Mouse (Mus musculus): ENCODE results near the gene Fastkd2.

The Fastkd2 gene

DNA sequence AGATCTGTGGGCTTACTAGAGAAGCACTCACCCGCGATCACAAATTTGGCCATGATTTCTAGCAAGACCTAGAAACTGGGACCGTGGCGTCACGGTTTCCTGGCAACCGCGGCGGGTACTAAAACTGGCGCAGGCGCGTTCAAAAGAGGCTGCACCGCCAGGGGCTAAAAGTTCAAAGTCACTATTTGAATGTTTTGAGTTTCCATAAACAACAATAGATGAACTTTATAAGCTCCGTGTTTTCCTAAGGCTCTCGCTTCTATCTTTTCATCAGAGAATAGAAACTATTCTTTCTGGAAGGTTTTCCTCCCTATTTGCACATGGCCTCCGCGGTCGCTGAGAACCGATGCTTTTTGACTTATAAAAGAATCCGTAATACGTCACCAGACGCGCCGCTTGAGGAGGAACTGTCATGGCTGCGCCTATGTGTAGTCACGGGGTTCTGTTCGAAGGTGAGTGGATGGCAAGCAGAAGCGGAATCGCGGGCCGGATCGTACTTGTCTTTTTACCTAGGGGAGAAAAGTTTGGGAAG is at the start of gene Fastkd2, which contains the start of gene Mdh1b:
Fastkd2 (plus strand) TSS at position 375 of the 532 bp plus-strand sequence.
Mdh1b (minus strand) TSS at position 79 of the 532 bp plus-strand sequence.
- peak; percentile 91 for DNase-seq (ENCODE audit: low spot score)

DNA sequence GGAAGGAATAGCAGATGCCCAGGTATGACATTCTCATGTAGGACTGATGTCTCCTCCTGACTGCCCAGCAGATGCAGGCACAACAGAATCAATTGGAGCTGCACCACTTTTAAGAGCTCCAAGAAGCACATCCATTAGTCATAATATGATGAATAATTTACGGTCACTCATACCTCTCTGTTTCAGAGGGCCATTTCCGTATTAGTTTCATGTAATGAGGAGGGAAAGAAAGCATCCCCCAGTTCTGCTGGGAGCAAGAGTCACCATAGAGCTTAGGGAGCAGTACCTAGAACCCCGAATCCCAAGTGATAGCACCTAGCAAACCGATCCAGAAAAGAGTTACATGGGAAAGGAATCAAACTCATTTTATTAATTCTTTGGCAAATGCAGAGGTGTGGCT is 43.6 kb upstream of the Fastkd2 start, which contains the start of gene Dytn:
Dytn (minus strand) TSS at position 101 of the 400 bp plus-strand sequence.
- DNase-seq (ENCODE audit: low spot score) = no peak

DNA sequence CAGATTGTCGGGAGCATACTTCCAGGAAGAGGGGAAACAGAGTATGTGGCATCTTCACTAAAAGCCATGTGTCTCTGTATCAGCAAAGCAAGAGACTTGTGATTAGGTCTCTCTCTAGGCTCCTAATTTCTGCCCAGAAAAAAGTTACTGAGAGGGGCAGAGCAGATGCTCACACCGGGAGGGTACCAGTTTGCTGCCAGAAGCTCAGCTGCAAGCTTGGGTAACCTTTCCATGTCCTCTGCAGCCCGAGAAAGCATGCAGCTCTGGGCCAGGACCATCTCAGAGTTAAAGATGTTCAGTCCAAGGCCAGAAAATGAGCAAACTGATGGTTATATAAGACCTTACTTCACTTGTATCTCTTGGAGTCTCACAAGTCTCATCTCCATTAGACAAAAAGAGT is 33.6 kb upstream of the Fastkd2 start:
- no peak for DNase-seq (ENCODE audit: low spot score)

DNA sequence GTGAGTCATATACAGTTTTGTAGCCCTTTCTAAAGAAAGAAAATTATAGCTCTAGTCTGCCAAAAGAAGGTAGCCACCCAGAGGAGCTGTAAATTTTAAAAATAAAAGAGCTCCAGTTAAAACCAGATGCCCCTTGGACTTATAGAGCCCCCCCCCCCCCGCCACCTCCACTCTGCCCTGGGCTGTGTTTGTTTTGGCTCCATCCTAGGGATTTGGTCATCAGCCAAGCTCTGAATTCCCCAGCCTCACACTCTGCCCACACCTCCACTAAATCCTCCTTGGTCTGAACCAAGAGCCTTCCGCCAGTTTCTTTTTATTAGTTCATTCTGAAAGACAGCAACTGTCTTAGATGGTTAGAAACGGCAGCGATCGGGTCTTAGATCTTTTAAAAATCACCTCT is 24.7 kb upstream of the Fastkd2 start:
- DNase-seq (ENCODE audit: low spot score) = no peak

DNA sequence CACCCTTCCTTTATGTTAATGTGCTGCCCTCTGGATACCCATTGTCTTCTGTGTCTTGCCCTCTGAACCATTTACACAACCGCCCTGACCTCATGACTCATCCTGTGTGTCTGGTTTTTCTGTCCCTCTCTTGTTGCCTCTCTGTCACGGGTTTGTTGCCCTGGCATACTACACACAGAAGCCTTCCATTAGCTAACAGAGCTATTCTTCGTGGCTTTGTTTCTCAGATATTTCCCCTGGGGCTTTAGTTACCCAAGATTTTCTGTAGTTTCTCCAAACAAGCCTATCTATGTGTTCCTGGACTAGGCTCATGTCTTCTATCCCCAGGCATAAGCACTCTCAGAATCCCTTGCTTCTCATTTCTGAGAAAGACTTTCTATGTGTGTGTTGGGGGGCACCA is 21.5 kb upstream of the Fastkd2 start:
- DNase-seq (ENCODE audit: low spot score) = no peak

DNA sequence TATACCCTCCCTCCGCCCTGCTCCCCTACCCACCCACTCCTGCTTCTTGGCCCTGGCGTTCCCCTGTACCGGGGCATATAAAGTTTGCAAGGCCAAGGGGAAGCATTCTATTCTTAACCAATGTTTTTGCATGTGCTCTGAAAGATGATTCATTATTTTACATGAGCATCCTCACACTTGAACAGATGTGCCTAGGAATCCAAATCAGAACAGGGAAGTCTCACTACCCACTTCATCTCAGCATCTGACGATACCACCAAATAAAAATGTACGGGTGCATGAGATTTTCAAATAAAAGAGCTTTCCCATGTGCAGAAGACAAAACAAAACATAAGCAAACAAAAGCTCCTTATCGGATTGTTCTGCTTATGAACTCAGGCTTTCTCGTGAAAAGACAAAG is 10.3 kb upstream of the Fastkd2 start:
- no peak for DNase-seq (ENCODE audit: low spot score)

DNA sequence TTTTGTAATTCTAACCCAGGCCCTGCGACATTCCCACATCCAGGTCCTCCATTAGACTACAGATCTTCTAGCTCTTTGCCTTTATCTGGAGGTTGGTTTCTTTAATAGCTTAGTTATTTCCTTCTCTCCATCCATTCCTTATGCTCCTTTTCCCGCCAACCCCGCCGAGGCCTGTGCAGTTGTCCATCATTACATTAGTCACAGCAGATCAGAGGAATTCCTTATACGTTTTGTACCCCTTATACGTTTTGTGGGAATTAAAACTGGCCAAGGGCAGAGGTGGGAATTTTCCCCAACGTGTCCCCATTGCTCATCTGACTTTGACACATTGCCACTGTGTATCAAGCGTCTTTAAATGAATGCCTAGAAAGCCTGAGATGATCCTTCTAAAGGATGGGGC is 618 bp upstream of the Fastkd2 start:
- no peak for DNase-seq (ENCODE audit: low spot score)

DNA sequence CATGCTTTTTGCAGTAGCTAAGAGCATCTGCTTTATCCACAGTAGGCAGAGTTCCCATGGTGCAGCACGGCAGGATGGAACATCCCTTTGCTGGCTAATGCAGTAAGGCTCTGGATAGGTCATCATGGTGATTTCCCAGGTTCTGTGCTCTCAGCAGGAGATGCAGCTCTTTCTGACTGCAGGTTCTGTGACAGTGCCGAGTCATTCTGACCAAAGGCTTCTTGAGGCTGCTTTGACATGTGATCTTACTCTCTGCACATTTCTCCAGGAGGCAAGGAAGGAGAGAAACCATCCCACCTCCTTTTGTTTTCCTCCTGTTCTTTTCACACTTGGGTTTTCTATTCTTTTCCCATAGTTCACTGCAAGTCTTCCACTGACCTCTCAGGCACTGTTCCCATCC is 25.6 kb downstream of the Fastkd2 start:
- DNase-seq (ENCODE audit: low spot score) = no peak

DNA sequence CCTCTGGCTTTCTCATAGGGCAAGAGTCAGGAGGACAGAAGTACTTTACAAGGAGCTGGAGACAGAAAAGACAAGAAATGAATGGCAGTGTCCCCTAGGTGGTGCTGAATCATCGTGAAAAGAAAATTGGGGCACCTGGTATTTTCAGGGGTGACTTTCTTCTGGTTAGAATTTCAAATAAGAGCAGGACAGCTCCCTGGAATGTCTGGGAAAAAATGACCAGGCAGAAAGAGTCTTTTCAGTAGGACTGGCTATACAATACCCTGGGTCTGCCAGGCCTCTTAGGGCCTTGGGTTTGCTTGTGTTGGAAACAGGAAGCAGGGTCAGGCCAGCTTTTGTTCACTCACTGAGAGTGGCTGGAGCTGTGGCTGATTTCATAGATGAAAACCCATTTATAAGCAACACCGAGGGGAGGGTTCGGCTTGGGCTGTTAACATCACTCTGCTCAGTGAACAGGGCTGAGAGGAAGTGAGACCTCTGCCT is 32.8 kb downstream of the Fastkd2 start:
- peak; percentile 7 for DNase-seq (ENCODE audit: low spot score)

DNA sequence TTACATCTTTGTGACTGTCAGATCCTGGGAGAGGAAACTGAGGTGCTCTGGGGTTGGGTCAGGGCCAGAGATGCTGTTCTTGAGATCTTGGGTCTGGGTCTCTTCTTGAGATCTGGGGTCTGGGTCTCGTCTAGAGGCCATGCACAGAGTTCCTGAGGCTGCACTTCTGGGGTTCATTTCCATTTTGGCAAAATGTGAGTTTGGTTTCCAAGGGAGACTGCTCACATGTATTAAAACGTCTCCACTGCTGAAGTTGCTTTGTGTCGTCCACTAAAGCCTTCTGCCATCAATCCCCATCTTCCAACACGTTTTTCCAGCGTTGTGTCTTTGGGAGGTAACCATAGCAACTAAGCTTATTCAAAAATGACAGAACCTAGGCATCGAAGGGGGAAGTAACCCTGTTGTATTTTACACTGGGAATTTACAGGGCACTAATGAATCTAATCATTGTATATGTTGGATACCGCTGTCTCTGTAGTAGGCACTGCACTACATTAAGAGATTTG is 33.5 kb downstream of the Fastkd2 start:
- DNase-seq (ENCODE audit: low spot score) = no peak

DNA sequence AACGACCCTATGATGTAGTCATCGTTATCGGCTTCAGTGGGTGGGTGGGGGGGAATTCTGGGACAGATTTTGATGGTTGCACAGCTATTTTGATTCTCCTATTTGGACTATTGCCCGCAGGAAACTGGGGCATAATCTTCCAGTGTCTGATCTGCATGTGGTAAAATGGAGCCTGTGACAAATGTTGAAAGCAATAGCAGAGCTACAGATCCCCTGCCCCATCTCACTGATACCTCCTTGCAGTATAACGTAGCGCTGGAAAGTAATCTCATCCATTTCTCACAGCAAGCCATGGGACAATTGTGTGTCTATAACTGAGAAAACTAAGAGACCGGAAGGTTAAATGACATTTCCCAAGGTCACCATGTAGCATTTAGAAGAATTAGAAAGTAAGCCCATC is 34.0 kb downstream of the Fastkd2 start:
- DNase-seq (ENCODE audit: low spot score) = no peak

DNA sequence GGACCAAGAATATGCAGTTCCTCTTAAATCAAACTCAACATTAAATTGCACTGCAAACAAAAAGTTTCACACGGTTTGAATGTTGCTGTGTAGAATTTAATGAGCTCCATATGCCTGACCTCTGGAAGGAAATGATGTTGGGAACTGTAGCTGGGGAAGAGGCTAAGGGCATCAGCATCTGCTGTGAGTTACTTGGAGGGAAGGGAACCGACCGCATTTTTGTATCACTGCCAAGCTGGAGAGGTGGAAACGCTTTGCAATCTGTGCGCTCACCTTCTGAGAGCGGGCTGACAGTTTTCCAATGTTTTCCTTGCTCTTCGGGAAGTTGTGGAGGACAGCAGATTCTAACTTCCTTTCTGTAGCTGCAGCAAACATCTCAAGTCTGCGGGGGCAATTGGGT is 37.7 kb downstream of the Fastkd2 start:
- no peak for DNase-seq (ENCODE audit: low spot score)

DNA sequence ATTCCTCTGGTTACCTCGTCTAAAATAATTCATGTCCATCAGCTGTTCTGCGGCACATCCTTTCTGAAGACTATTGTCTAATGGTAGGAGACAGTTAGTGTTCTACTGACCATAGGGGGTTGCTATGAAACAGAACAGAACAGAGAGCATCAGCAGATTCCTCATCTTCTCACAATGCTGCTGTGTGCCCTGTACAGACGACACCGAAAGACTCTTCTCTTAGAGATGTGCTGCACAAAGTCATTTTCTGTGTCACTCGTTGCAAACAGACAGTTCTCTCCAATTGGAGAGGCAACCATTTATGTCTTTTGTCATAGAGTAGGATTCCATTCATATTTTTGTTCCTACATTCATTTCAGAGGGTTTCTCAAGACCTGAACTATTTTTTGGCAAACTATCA is 38.8 kb downstream of the Fastkd2 start, which contains the start of gene 4933402D24Rik:
4933402D24Rik (minus strand) TSS at position 101 of the 400 bp plus-strand sequence.
- no peak for DNase-seq (ENCODE audit: low spot score)

DNA sequence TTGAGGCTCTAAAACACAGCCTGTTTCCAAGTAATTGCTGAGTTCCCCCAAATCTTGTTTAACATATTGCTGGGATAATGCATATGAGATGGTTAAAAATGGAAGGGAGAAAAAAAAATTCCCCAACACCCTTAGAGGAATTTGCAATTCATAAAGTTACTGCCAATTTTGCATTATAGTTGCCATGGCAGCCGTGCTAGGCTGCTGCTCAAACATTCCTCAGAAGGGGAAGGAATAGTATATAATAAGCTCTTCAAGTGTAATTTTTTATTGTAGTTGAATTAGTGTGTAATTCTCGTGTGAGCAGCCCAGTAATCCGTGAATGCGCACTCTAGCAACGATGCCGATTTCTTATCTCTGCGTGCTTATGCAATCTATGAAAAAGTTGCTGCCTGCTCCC is 39.9 kb downstream of the Fastkd2 start:
- DNase-seq (ENCODE audit: low spot score) = no peak

DNA sequence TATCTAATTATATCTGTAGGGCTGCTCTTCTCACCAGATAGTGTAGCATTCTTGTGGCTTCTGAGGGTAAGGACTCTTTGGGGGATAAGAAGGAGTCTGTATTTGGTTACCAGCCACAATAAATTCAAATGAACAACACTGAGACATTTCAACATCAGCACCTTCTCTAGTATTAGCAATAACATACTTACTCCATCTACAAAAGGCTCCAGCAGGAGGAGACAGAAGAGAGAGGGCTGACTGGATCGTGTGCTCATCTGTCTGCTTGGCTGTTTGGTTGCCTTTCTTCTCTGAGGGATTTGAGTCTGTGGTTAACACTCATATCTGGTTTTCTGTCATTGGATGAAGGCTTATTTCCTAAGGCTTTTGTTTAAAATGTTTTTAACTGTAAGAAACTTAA is 46.0 kb downstream of the Fastkd2 start:
- DNase-seq (ENCODE audit: low spot score) = no peak

DNA sequence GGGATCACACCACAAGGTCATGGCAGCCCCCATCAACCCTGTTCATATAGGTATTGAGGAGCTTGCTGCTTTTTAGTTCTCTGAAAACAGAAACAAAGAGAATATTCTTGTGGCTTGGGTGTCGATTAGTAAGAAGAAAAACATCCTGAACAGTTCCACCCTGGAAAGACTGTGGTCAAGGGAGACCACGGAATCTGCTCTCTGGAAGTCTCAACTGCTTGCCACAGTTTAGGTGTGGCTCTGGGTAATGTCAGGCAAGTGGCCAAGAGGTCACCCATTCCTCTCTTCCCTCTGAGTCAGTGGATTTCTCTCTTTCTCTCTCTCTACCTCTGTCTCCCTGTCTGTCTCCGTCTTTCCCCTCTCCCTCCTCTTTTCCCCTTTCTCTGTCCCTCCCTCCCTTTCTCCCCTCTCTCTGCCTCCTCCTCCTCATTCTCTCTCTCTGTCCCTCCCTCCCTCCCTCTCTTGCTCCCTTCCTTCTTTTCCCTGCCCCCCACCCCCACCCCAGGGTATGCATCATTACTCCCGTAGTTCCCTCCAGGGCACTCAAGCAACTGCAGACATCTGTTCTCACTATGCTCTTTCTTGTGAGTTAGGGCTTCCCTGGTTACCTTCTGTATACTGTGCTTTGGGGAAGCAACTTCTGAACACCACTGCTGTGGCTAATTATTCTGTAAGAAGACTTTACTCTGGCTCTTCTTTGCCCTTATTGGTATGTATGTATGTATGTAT is 46.7 kb downstream of the Fastkd2 start:
- no peak for DNase-seq (ENCODE audit: low spot score)

DNA sequence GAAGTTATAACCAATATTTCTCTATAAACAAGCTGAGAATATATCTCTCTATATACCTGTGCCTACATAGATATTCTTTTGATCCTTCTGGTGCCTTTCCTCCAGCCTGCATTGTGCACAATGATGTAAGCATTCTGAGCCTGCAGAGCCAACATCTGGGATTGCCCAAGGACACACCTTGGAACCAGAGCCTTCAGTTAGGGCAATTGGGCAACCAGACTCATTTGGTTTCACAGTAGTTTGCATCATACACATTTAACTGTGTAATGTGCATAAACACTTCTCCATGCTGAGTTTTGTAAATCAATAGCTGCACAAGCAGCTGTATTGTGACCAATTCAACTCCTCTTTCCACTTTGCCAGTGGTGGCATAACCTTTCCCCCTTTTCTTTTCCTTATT is 63.9 kb downstream of the Fastkd2 start:
- no peak for DNase-seq (ENCODE audit: low spot score)
